Mouse (Mus musculus): ENCODE results near the gene Cyb5b. TPM values are rescaled to one million over a fixed set of nuclear protein-coding genes. Genes with fewer than 3 reads are reported as not detected.
A peak's percentile ranks its signal among the peaks of the same experiment; 100 is the strongest.
"Not testable (repeated sequence)": the region's sequence is repeated elsewhere in the genome, so short reads cannot be mapped to it uniquely, and the experiment has no call there.

The Cyb5b gene
- 64.4 and 68.5 TPM in 2 replicates for total RNA-seq (2014; fragmentation: Nextera tagmentation)
- total RNA-seq (2017) = 59.0 and 67.4 TPM in 2 replicates

GRCm38 (mm10) chr8:107150404-107151157 lies at the start of gene Cyb5b:
Gene Cyb5b, plus strand, starts transcription at chr8:107150640.
- peak; percentile 96 for ATAC-seq (replicated peaks; ENCODE audit: poor library complexity, severe bottlenecking)

- ATAC-seq (replicated peaks; ENCODE audit: poor library complexity, severe bottlenecking) = peak; percentile 88
Observed at GRCm38 (mm10) chr8:107104547-107104946, 45.9 kb upstream of the Cyb5b start.

GRCm38 (mm10) chr8:107108089-107108488 lies 42.4 kb upstream of the Cyb5b start:
- not testable (repeated sequence) for ATAC-seq (replicated peaks; ENCODE audit: poor library complexity, severe bottlenecking)

GRCm38 (mm10) chr8:107108978-107109720 lies 41.3 kb upstream of the Cyb5b start:
- ATAC-seq (replicated peaks; ENCODE audit: poor library complexity, severe bottlenecking) = no peak

GRCm38 (mm10) chr8:107109816-107110435 lies 40.5 kb upstream of the Cyb5b start:
- no peak for ATAC-seq (replicated peaks; ENCODE audit: poor library complexity, severe bottlenecking)

- no peak for ATAC-seq (replicated peaks; ENCODE audit: poor library complexity, severe bottlenecking)
Observed at GRCm38 (mm10) chr8:107110629-107111330, 39.7 kb upstream of the Cyb5b start.

GRCm38 (mm10) chr8:107111340-107112105 lies 38.9 kb upstream of the Cyb5b start:
- ATAC-seq (replicated peaks; ENCODE audit: poor library complexity, severe bottlenecking) = no peak

- ATAC-seq (replicated peaks; ENCODE audit: poor library complexity, severe bottlenecking) = no peak
Observed at GRCm38 (mm10) chr8:107113209-107113608, 37.2 kb upstream of the Cyb5b start.

GRCm38 (mm10) chr8:107114150-107115007 lies 36.1 kb upstream of the Cyb5b start:
- peak; percentile 82 for ATAC-seq (replicated peaks; ENCODE audit: poor library complexity, severe bottlenecking)

GRCm38 (mm10) chr8:107115008-107115320 lies 35.5 kb upstream of the Cyb5b start:
- no peak for ATAC-seq (replicated peaks; ENCODE audit: poor library complexity, severe bottlenecking)

GRCm38 (mm10) chr8:107116023-107116422 lies 34.4 kb upstream of the Cyb5b start:
- ATAC-seq (replicated peaks; ENCODE audit: poor library complexity, severe bottlenecking) = peak; percentile 76

GRCm38 (mm10) chr8:107117019-107117418 lies 33.4 kb upstream of the Cyb5b start:
- ATAC-seq (replicated peaks; ENCODE audit: poor library complexity, severe bottlenecking) = no peak

GRCm38 (mm10) chr8:107118803-107119233 lies 31.6 kb upstream of the Cyb5b start:
- no peak for ATAC-seq (replicated peaks; ENCODE audit: poor library complexity, severe bottlenecking)

- no peak for ATAC-seq (replicated peaks; ENCODE audit: poor library complexity, severe bottlenecking)
Observed at GRCm38 (mm10) chr8:107119412-107119811, 31.0 kb upstream of the Cyb5b start.

- no peak for ATAC-seq (replicated peaks; ENCODE audit: poor library complexity, severe bottlenecking)
Observed at GRCm38 (mm10) chr8:107120806-107121205, 29.6 kb upstream of the Cyb5b start.

GRCm38 (mm10) chr8:107121681-107122291 lies 28.7 kb upstream of the Cyb5b start:
- no peak for ATAC-seq (replicated peaks; ENCODE audit: poor library complexity, severe bottlenecking)

- ATAC-seq (replicated peaks; ENCODE audit: poor library complexity, severe bottlenecking) = no peak
Observed at GRCm38 (mm10) chr8:107123063-107123614, 27.3 kb upstream of the Cyb5b start.

GRCm38 (mm10) chr8:107124343-107124742 lies 26.1 kb upstream of the Cyb5b start:
- ATAC-seq (replicated peaks; ENCODE audit: poor library complexity, severe bottlenecking) = no peak

Data from granulocyte monocyte progenitor cell, adult 5-6 weeks (primary cell).